ENCODE assay signal across 15 mouse cellular contexts in the genomic region with DNA sequence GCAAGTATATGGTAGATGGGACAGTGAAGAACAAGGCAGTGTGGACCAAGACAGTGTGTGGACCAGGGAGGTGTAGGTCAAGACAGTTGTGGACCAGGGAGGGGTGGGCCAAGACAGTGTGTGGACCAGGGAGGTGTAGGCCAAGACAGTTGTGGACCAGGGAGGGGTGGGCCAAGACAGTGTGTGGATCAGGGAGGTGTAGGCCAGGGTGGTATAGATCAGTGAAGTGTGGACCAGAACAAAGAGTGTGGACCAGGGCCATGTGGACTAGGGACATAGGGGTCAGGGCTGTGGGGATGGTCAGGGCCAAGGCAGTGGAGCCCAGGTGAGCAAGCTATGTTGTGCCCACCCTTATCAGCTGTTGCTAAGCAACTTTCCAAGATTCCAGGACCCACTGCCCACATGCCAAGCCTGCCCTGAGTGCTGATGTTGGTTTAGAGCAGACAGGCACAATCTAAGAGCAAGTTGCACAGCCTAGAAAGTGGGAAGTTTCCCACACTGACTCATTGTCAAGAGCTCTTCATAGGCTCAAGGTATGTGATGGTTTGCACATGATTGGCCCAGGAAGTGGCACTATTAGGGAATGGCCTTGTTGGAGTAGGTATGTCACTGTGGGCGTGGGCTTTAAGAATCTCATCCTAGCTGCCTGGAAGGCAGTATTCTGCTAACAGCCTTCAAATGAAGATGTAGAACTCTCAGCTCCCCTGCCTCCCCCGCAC.
A peak's percentile ranks its signal among the peaks of the same experiment; 100 is the strongest.
DNase-seq lines count a peak whose midpoint lies in the region; ATAC-seq and TF ChIP-seq lines count a peak whose summit lies in the region.
"Had no signal": no experiment of that assay in that cellular context is flagged by ENCODE, and none has a peak within 500 bp of the region (broad histone marks: within the 10 kb centered on the region; RNA-seq: fewer than 3 reads in every experiment).

No protein-coding gene starts in this region.

- 0 out of 2 replicates have a peak overlapping the region, but pooled peaks have one; percentile 32 for H3K27ac ChIP-seq in forebrain, embryonic 10.5 days
- no peak overlapping the region for H3K27ac ChIP-seq in forebrain, embryonic 13.5 days
- H3K27ac ChIP-seq in kidney, embryonic 16.5 days (ENCODE audit: low read length) = no peak overlapping the region
- no peak overlapping the region for H3K27ac ChIP-seq in midbrain, embryonic 11.5 days (ENCODE audit: low read depth, low read length)
- H3K27ac ChIP-seq in midbrain, embryonic 14.5 days (replicated peaks; ENCODE audit: low read depth, low read length) = no peak overlapping the region
- no peak overlapping the region for H3K27ac ChIP-seq in stomach, postnatal 0 days (replicated peaks)
- H3K27ac ChIP-seq: heart, embryonic 13.5 days; hindbrain, embryonic 15.5 days; limb, embryonic 13.5 days; macrophage had no signal

- 93% methylated on average over 2 of the region's 2 CpGs for WGBS in forebrain, embryonic 10.5 days
- 100% methylated on average over 2 of the region's 2 CpGs for WGBS in forebrain, embryonic 13.5 days
- 94% methylated on average over 2 of the region's 2 CpGs for WGBS in kidney, embryonic 16.5 days
- WGBS in midbrain, embryonic 11.5 days = 85% methylated on average over 2 of the region's 2 CpGs
- 97% methylated on average over 2 of the region's 2 CpGs for WGBS in midbrain, embryonic 14.5 days
- WGBS in stomach, postnatal 0 days = 93% methylated on average over 2 of the region's 2 CpGs

- ATAC-seq in forebrain, embryonic 13.5 days = no peak
- ATAC-seq in kidney, embryonic 16.5 days (ENCODE audit: low FRiP score, low TSS enrichment) = peak; percentile 17; the same call in 1 of the 2 replicates
- 0 out of 2 replicates have a peak, but pooled peaks have one; percentile 33 for ATAC-seq in midbrain, embryonic 11.5 days (ENCODE audit: low FRiP score)
- no peak for ATAC-seq in midbrain, embryonic 14.5 days (ENCODE audit: low FRiP score, low TSS enrichment)
- ATAC-seq in stomach, postnatal 0 days (ENCODE audit: low FRiP score, low TSS enrichment) = peak; percentile 47; the same call in 1 of the 2 replicates
- ATAC-seq: activated CD4-positive, CD25-positive, alpha-beta regulatory T cell, adult 4 months had no signal

- no peak overlapping the region for H3K4me3 ChIP-seq in forebrain, embryonic 10.5 days
- H3K4me3 ChIP-seq in forebrain, embryonic 13.5 days = no peak overlapping the region
- H3K4me3 ChIP-seq in kidney, embryonic 16.5 days (ENCODE audit: low read length) = no peak overlapping the region
- no peak overlapping the region for H3K4me3 ChIP-seq in midbrain, embryonic 11.5 days (ENCODE audit: low read depth, low read length)
- H3K4me3 ChIP-seq in midbrain, embryonic 14.5 days (replicated peaks; ENCODE audit: low read depth, low read length) = no peak overlapping the region
- H3K4me3 ChIP-seq in stomach, postnatal 0 days (ENCODE audit: low read depth, low read length) = no peak overlapping the region
- H3K4me3 ChIP-seq: heart, embryonic 13.5 days; hindbrain, embryonic 15.5 days; limb, embryonic 13.5 days had no signal

- H3K4me1 ChIP-seq in forebrain, embryonic 10.5 days = peaks cover 46% of the 10 kb centered on the region
- H3K4me1 ChIP-seq in forebrain, embryonic 13.5 days = peaks cover 20% of the 10 kb centered on the region
- peaks cover 20% of the 10 kb centered on the region for H3K4me1 ChIP-seq in kidney, embryonic 16.5 days (ENCODE audit: insufficient read depth, low read length)
- no peaks in the 10 kb centered on the region for H3K4me1 ChIP-seq in midbrain, embryonic 11.5 days (ENCODE audit: control insufficient read depth, insufficient read depth, low read length)
- peaks cover 8% of the 10 kb centered on the region; the same call in 1 of the 2 replicates for H3K4me1 ChIP-seq in midbrain, embryonic 14.5 days (ENCODE audit: control insufficient read depth, insufficient read depth, low read length)
- H3K4me1 ChIP-seq in stomach, postnatal 0 days (replicated peaks; ENCODE audit: control insufficient read depth, insufficient read depth) = no peaks in the 10 kb centered on the region

- H3K9ac ChIP-seq in forebrain, embryonic 13.5 days = no peak overlapping the region
- no peak overlapping the region for H3K9ac ChIP-seq in kidney, embryonic 16.5 days (replicated peaks; ENCODE audit: low read length)
- H3K9ac ChIP-seq in midbrain, embryonic 11.5 days (ENCODE audit: low read length) = no peak overlapping the region
- H3K9ac ChIP-seq in midbrain, embryonic 14.5 days (replicated peaks; ENCODE audit: low read length) = no peak overlapping the region
- H3K9ac ChIP-seq in stomach, postnatal 0 days (ENCODE audit: low read length) = no peak overlapping the region
- H3K9ac ChIP-seq: heart, embryonic 13.5 days; hindbrain, embryonic 15.5 days; limb, embryonic 13.5 days had no signal

- intact Hi-C loops in left cerebral cortex, postnatal 14 days (cut with DNase I) = no loop called here

- TF ChIP-seq CTCF in stomach, postnatal 0 days (IDR thresholded peaks at IDR 0.05; ENCODE audit: low read depth) = no peak

- H3K4me2 ChIP-seq in forebrain, embryonic 13.5 days = no peak overlapping the region
- H3K4me2 ChIP-seq in kidney, embryonic 16.5 days (replicated peaks; ENCODE audit: low read depth, low read length) = no peak overlapping the region
- no peak overlapping the region for H3K4me2 ChIP-seq in midbrain, embryonic 11.5 days
- no peak overlapping the region for H3K4me2 ChIP-seq in midbrain, embryonic 14.5 days (ENCODE audit: low read length)
- no peak overlapping the region for H3K4me2 ChIP-seq in stomach, postnatal 0 days (replicated peaks; ENCODE audit: low read depth)
- H3K4me2 ChIP-seq: heart, embryonic 13.5 days; hindbrain, embryonic 15.5 days; limb, embryonic 13.5 days had no signal

- H3K36me3 ChIP-seq in forebrain, embryonic 10.5 days (replicated peaks) = peaks cover 33% of the 10 kb centered on the region
- H3K36me3 ChIP-seq in forebrain, embryonic 13.5 days (ENCODE audit: poor library complexity, severe bottlenecking) = no peaks in the 10 kb centered on the region
- no peaks in the 10 kb centered on the region for H3K36me3 ChIP-seq in kidney, embryonic 16.5 days (ENCODE audit: insufficient read depth, low read length)
- H3K36me3 ChIP-seq in midbrain, embryonic 11.5 days (ENCODE audit: control insufficient read depth, insufficient read depth, low read length) = no peaks in the 10 kb centered on the region
- no peaks in the 10 kb centered on the region for H3K36me3 ChIP-seq in midbrain, embryonic 14.5 days (ENCODE audit: control insufficient read depth, insufficient read depth, low read length)
- H3K36me3 ChIP-seq in stomach, postnatal 0 days (ENCODE audit: control insufficient read depth, insufficient read depth, low read length) = no peaks in the 10 kb centered on the region
- H3K36me3 ChIP-seq: heart, embryonic 13.5 days; hindbrain, embryonic 15.5 days; limb, embryonic 13.5 days had no signal

- TF ChIP-seq EP300 in stomach, postnatal 0 days (optimal IDR thresholded peaks at IDR 0.05) = no peak

- H3K27me3 ChIP-seq in forebrain, embryonic 10.5 days (ENCODE audit: poor library complexity, severe bottlenecking) = peaks cover 6% of the 10 kb centered on the region; the same call in 1 of the 2 replicates
- H3K27me3 ChIP-seq in forebrain, embryonic 13.5 days = no peaks in the 10 kb centered on the region
- H3K27me3 ChIP-seq in kidney, embryonic 16.5 days (ENCODE audit: insufficient read depth, low read length) = no peaks in the 10 kb centered on the region
- H3K27me3 ChIP-seq in midbrain, embryonic 11.5 days (ENCODE audit: control insufficient read depth, insufficient read depth, low read length) = no peaks in the 10 kb centered on the region
- H3K27me3 ChIP-seq in midbrain, embryonic 14.5 days (ENCODE audit: control insufficient read depth, insufficient read depth, low read length) = no peaks in the 10 kb centered on the region
- H3K27me3 ChIP-seq in stomach, postnatal 0 days (ENCODE audit: control insufficient read depth, insufficient read depth, low read length) = no peaks in the 10 kb centered on the region
- H3K27me3 ChIP-seq: hindbrain, embryonic 15.5 days; limb, embryonic 13.5 days had no signal

- DNase-seq in forebrain, embryonic 10.5 days (ENCODE audit: extremely low spot score, low spot score) = no peak
- no peak for DNase-seq in kidney, adult 18-20 months
- no peak for DNase-seq in midbrain, embryonic 11.5 days (ENCODE audit: low spot score, missing footprints)
- DNase-seq in midbrain, embryonic 14.5 days = no peak
- DNase-seq in stomach, postnatal 0 days (ENCODE audit: low spot score) = no peak
- no peak for DNase-seq in left cerebral cortex, postnatal 14 days (ENCODE audit: low spot score in 2 of 2)
- DNase-seq: cerebellum, postnatal 14 days; kidney, adult 2 months had no signal

- peaks cover 11% of the 10 kb centered on the region; the same call in 1 of the 2 replicates for H3K9me3 ChIP-seq in forebrain, embryonic 10.5 days
- peaks cover 6% of the 10 kb centered on the region; the same call in 1 of the 2 replicates for H3K9me3 ChIP-seq in forebrain, embryonic 13.5 days (replicated peaks)
- H3K9me3 ChIP-seq in kidney, embryonic 16.5 days (ENCODE audit: low read length) = no peaks in the 10 kb centered on the region
- H3K9me3 ChIP-seq in midbrain, embryonic 11.5 days (ENCODE audit: control insufficient read depth, low read length) = no peaks in the 10 kb centered on the region; the same call in 1 of the 2 replicates
- H3K9me3 ChIP-seq in midbrain, embryonic 14.5 days (ENCODE audit: control insufficient read depth, low read length) = no peaks in the 10 kb centered on the region
- no peaks in the 10 kb centered on the region for H3K9me3 ChIP-seq in stomach, postnatal 0 days (ENCODE audit: control insufficient read depth, low read length)
- H3K9me3 ChIP-seq: hindbrain, embryonic 15.5 days had no signal

Comparison
In these comparisons a context has a peak if more than half of its experiments do, and no peak if none do; other contexts are left out.
1. ATAC-seq: peak in kidney, embryonic 16.5 days (single experiment), midbrain, embryonic 11.5 days (single experiment) and stomach, postnatal 0 days (single experiment); none in forebrain, embryonic 13.5 days (single experiment) and midbrain, embryonic 14.5 days (single experiment).